Mouse (Mus musculus) embryonic facial prominence, embryonic 12.5 days (tissue): Measurements from ENCODE around the gene Cyp1a1. TPM values are rescaled to one million over a fixed set of nuclear protein-coding genes. Genes with fewer than 3 reads are reported as not detected.
A peak's percentile ranks its signal among the peaks of the same experiment; 100 is the strongest.

Source experiments
- ATAC-seq: fragments of 200-750 bp; cut with Nextera tagmentation; 2 replicates; pipeline ENCODE4 v1.8.0; 2017; ENCODE audit not compliant: insufficient number of reproducible peaks, insufficient read depth, low FRiP score, low TSS enrichment
- H3K27ac ChIP-seq: fragments of 300-500 bp; sonication (generic); 2 replicates; pipeline ENCODE4 v1.5.1; 2016; ENCODE audit warnings: mild to moderate bottlenecking
- H3K27me3 ChIP-seq: fragments of 300-500 bp; sonication (generic); 2 replicates; pipeline ENCODE4 v1.6.1; 2016; ENCODE audit warnings: mild to moderate bottlenecking, moderate library complexity
- H3K36me3 ChIP-seq: fragments of 300-500 bp; sonication (generic); 2 replicates; pipeline ENCODE4 v1.6.1; 2016; ENCODE audit warnings: mild to moderate bottlenecking
- H3K4me1 ChIP-seq: fragments of 300-500 bp; sonication (generic); 2 replicates; pipeline ENCODE4 v1.6.1; 2016
- H3K4me2 ChIP-seq: fragments of 300-500 bp; sonication (generic); replicated peaks from 2 replicates; pipeline ENCODE4 v1.6.1; 2016; ENCODE audit warnings: mild to moderate bottlenecking, moderate library complexity
- H3K4me3 ChIP-seq: fragments of 300-500 bp; sonication (generic); 2 replicates; pipeline ENCODE4 v1.5.1; 2016; ENCODE audit warnings: mild to moderate bottlenecking
- H3K9ac ChIP-seq: fragments of 300-500 bp; sonication (generic); 2 replicates; pipeline ENCODE4 v1.6.1; 2016; ENCODE audit warnings: mild to moderate bottlenecking, moderate library complexity
- H3K9me3 ChIP-seq: fragments of 300-500 bp; sonication (generic); 2 replicates; pipeline ENCODE4 v1.6.1; 2016; ENCODE audit warnings: mild to moderate bottlenecking, moderate library complexity
- WGBS: fragments of 180-500 bp; shearing (Covaris S2); methylation state at CpG from one replicate; pipeline ENCODE4 v1.1.7; 2016; 5-methylcytosine and 5-hydroxymethylcytosine counted together
- polyA plus RNA-seq: library from polyadenylated mRNA; unstranded; fragments of >200 nt; fragmentation: Nextera tagmentation; extraction: Ambion mirVana; gene quantifications from 2 replicates; pipeline ENCODE4 v1.2.1, GENCODE M21; 2016

Gene Cyp1a1
- polyA plus RNA-seq, 1 experiment from 2014 or later, result not detected

DNA sequence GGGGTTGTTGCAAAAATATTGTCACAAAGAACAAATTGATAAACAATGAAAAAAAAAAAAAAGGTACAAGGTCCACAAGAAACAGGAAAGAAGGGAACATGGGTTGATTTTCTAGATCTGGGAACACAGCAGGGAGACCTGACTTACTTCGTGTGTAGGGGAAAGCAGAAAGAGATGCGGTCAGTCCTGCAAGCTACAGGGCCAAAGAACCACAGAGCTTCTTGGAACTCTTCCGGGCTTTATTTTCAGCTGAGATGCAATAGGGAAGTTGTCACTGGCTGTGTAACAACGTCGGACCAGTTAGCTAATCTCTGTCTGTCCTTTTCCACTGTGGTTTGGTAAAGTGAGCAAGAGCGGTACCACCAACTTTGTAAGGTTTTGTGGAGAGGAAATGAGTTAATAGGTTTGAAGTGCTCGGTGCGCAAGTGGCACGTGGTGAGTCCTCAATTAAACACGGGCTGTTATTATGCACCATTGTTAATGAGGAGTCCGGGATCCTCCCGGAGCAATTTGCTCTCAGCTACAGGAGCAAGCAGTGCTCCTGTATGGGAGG lies 41.1 kb upstream of the Cyp1a1 start:
- H3K4me1 ChIP-seq, result peaks cover 39% of the 10 kb centered on the region
- no peak for ATAC-seq
- H3K27me3 ChIP-seq, result no peaks in the 10 kb centered on the region
- H3K36me3 ChIP-seq, result peaks cover 6% of the 10 kb centered on the region; the same call in 1 of the 2 replicates
- H3K4me2 ChIP-seq, result no peak overlapping the region
- H3K9ac ChIP-seq, result no peak overlapping the region
- no peaks in the 10 kb centered on the region for H3K9me3 ChIP-seq
- 67% methylated on average over 12 of the region's 12 CpGs for WGBS
- H3K27ac ChIP-seq, result no peak overlapping the region
- no peak overlapping the region for H3K4me3 ChIP-seq

DNA sequence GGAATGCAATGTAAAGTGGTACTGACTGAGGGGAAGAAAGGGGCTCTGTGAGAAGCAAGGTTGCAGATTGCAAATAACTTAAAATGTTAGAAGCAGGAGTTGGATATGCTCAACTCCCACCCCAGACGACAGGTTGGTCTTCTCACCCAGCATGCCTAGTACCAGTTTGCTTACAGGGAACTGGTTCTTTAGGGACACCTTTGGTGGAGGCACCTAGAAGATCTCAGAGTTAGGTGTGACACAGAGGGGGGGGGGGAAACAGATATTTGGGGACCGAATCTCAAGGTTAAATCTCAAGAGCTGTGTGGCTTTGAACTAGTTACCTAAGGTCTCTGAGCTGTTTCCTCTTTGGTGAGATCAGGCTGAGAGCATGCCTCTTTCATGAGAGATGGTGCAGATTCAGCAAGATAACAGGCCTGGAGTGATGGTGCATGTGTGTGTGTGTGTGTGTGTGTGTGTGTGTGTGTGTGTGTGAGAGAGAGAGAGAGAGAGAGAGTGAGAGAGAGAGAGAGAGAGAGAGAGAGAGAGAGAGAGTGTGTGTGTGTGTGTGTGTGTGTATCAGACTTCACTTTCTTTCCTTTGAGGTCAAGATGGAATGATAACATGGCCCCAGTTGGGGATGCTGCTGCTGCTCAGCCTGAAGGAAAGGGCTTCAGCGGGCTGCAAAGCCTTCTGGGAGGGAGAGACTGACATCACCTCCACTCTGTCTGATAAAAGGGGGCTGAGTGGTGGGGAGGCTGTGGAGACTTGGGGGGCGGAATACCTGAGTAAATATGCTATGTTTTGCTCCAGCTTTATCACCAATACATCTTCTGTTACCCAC lies 40.2 kb upstream of the Cyp1a1 start:
- peaks cover 31% of the 10 kb centered on the region for H3K4me1 ChIP-seq

DNA sequence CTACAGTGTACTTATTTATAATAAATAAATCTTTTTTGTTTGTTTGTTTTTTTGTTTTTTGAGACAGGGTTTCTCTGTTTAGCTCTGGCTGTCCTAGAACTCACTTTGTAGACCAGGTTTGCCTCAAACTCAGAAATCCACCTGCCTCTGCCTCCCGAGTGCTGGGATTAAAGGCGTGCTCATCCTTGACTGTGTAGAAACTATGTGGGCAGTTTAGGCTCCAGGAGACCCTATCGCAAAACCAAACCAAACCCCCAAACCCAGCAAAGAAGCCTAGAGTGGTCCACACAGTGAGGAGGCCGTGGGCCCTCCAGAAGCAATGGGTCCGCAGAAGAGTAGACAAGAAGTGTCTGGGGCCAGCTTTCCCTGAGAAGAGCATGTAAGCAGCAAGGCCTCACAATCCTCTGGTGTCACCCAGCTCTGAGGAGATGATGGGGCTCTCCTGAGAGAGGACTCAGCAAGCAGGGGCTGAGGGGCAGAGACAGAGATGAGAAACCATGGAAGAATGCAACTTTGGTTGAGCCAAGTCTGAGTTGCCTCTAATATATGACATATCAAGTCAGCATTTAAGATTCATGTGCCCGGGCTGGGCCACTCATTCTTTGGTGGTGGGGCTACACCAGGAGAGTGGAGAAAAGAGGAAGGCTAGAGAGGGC lies 37.5 kb upstream of the Cyp1a1 start:
- Histone ChIP-seq H3K27ac (no peak overlapping the region), H3K9ac (no peak overlapping the region), H3K9me3 (no peaks in the 10 kb centered on the region), H3K4me1 (peaks cover 13% of the 10 kb centered on the region), H3K27me3 (peaks cover 18% of the 10 kb centered on the region), H3K36me3 (no peaks in the 10 kb centered on the region), H3K4me2 (no peak overlapping the region), H3K4me3 (no peak overlapping the region)
- WGBS, result 88% methylated on average over 6 of the region's 6 CpGs
- ATAC-seq, result no peak

More for the DNA sequence above, 40.2 kb upstream of the Cyp1a1 start:
- WGBS, result 80% methylated on average over 4 of the region's 4 CpGs
- H3K4me3 ChIP-seq, result no peak overlapping the region
- H3K4me2 ChIP-seq, result no peak overlapping the region
- ATAC-seq, result no peak
- no peak overlapping the region for H3K27ac ChIP-seq
- no peaks in the 10 kb centered on the region for H3K36me3 ChIP-seq
- H3K27me3 ChIP-seq, result no peaks in the 10 kb centered on the region
- H3K9ac ChIP-seq, result no peak overlapping the region
- no peaks in the 10 kb centered on the region for H3K9me3 ChIP-seq

DNA sequence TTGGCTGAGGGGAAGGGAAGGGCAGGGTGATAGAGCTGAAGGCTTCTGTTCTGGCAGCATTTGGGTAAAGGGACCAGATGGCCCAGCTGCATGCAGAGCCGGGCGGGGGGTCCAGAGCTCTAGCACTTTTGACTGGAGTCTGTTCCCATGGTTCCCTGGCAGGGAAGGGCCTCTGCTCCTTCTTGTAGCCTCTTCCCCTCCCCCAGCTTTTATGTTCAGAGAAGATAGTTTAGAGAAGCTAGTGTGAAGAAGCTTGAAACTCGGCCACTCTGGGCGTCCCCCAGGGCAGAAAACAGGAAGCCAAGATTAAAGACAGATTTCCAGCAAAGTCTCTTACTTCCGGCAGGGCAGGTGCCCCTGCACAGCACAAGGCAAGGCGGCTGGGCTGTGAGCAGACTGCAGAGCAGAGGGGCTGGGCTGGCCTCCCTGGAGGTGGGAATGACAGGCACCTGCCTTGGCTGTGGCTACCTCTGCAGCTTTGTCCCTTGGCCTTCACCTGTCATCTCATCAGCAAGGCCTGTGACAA lies 36.9 kb upstream of the Cyp1a1 start:
- H3K27me3 ChIP-seq, result peaks cover 18% of the 10 kb centered on the region
- no peak overlapping the region for H3K4me3 ChIP-seq
- no peak overlapping the region for H3K4me2 ChIP-seq
- ATAC-seq, result no peak
- no peaks in the 10 kb centered on the region for H3K9me3 ChIP-seq
- H3K4me1 ChIP-seq, result peaks cover 14% of the 10 kb centered on the region
- WGBS, result 7% methylated on average over 6 of the region's 6 CpGs
- no peak overlapping the region for H3K27ac ChIP-seq
- no peak overlapping the region for H3K9ac ChIP-seq
- no peaks in the 10 kb centered on the region for H3K36me3 ChIP-seq

DNA sequence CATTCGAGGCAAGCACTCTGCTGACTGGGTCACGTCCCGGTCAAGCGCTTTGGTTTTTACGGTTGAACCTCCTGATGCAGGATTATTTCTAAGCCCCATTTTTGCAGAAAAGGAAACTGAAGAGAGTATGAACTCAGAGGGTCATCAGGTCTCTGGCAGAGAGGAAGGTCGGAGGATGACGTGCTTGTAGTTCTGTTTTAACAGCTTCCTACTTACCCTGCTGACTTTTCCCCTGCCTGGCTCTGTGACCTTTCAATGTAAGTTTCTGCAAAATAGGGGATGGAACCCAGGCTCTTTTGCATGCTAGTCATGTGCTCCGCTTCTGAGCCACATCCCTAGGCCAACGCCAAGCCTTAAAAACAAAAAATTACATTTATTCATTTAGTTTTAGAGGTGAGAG lies 35.4 kb upstream of the Cyp1a1 start:
- no peak overlapping the region for H3K27ac ChIP-seq
- H3K4me3 ChIP-seq, result no peak overlapping the region
- no peak overlapping the region for H3K4me2 ChIP-seq
- H3K9ac ChIP-seq, result no peak overlapping the region; the same call in 1 of the 2 replicates
- no peaks in the 10 kb centered on the region for H3K9me3 ChIP-seq
- H3K4me1 ChIP-seq, result peaks cover 17% of the 10 kb centered on the region
- peaks cover 18% of the 10 kb centered on the region for H3K27me3 ChIP-seq
- WGBS, result 64% methylated on average over 9 of the region's 9 CpGs
- H3K36me3 ChIP-seq, result no peaks in the 10 kb centered on the region
- no peak for ATAC-seq

DNA sequence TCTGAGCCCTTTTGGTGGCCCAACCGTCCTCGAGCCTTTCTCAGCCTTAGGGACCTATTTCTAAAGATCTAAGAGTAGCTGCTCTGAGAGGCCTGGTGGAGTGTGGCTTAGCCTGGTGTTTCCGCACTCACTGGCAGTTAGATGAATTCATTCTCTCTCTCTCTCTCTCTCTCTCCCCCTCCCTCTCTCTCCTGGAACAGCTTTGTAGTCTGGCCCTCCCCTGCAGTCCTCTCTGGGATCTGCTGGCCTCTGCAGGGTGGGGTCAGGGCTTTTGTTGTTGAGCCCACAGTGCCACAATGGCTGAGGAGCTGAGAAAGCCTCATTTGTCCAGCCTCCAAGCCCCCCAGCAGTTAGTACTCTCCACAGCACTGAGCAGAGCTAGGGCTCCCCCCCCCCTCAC lies 34.9 kb upstream of the Cyp1a1 start:
- WGBS, result 51% methylated on average over 3 of the region's 3 CpGs
- Histone ChIP-seq H3K36me3 (no peaks in the 10 kb centered on the region), H3K9me3 (no peaks in the 10 kb centered on the region), H3K27ac (no peak overlapping the region), H3K4me1 (peaks cover 17% of the 10 kb centered on the region), H3K4me3 (no peak overlapping the region), H3K27me3 (peaks cover 18% of the 10 kb centered on the region), H3K4me2 (no peak overlapping the region), H3K9ac (no peak overlapping the region)
- ATAC-seq, result no peak

DNA sequence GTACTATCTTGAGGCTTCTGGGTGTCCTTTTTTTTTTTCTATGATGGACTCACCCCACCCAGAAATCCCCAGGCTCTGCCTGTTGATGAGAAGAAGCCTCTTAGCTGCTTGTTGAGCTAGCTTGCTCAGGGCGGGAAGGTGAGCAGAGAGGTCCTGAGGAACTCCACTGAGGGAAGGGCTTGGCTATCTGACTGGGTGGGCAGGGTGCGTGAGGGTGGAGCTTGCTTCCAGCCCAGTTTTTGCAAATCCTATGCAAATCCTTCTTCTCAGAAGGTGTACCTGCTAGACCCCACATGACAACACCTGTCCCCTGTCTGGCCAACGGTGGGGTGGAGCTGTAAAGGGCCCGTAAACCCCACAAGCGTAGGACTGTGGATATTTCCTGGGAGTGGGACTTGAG lies 34.4 kb upstream of the Cyp1a1 start, which contains the start of gene Csk:
Csk (minus strand) TSS at position 349 of the 400 bp plus-strand sequence.
- Histone ChIP-seq H3K4me3 (no peak within 1 kb of the TSS), H3K4me2 (no peak within 1 kb of the TSS), H3K9ac (no peak within 1 kb of the TSS; the same call in 1 of the 2 replicates), H3K4me1 (peaks cover 17% of the 10 kb centered on the region), H3K27ac (no peak within 1 kb of the TSS), H3K9me3 (no peaks in the 10 kb centered on the region), H3K36me3 (no peaks in the 10 kb centered on the region), H3K27me3 (peaks cover 18% of the 10 kb centered on the region)
- no peak for ATAC-seq
- 52% methylated on average over 5 of the region's 5 CpGs for WGBS

DNA sequence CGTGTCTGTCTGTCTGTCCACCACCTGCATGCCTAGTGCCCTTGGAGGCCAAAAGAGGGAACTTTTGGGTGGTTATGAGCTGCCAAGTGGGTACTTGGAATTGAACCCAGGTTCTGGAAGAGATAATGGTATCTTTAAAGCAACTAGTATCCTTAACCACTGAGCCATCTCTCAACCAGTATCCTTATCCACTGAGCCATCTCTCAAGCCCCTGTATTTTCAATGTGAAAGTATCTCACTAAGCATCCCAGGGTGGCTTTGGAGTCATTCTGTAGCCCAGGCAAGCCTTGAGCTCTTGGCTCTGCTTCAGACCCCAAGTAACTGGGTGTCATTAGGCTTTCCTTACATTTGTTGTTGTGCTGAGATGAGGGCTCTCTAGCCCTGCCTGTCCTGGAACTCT lies 32.8 kb upstream of the Cyp1a1 start:
- Histone ChIP-seq H3K4me2 (no peak overlapping the region), H3K27ac (no peak overlapping the region), H3K27me3 (peaks cover 18% of the 10 kb centered on the region), H3K4me1 (peaks cover 17% of the 10 kb centered on the region), H3K4me3 (no peak overlapping the region), H3K36me3 (no peaks in the 10 kb centered on the region), H3K9ac (no peak overlapping the region), H3K9me3 (no peaks in the 10 kb centered on the region)
- ATAC-seq, result no peak
- WGBS, result 80% methylated on average over 1 of the region's 1 CpGs

DNA sequence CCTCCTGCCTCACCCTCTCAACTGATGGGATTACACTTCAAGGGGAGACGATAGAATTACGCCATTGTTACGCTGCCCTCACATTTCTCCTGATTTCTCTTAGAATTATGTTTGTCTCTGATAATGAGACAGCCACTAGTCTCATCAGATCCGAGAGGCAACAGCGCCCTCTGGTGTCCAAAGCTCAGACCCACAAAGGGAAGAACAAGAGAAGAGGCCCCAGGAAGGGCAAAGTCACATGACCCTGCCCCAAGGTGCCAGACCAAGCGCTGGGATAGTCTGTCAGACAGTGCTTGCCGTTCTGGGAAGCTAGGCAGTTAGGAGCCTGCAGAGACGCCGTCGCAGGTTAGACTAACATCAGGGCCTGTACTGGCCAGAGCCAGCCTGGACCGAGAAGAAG lies 32.0 kb upstream of the Cyp1a1 start:
- Histone ChIP-seq H3K4me1 (peaks cover 12% of the 10 kb centered on the region), H3K4me2 (peak overlapping the region; percentile 46), H3K27me3 (peaks cover 18% of the 10 kb centered on the region), H3K9me3 (no peaks in the 10 kb centered on the region), H3K27ac (no peak overlapping the region), H3K36me3 (no peaks in the 10 kb centered on the region), H3K4me3 (peak overlapping the region; percentile 14; the same call in 1 of the 2 replicates), H3K9ac (peak overlapping the region; percentile 34; the same call in 1 of the 2 replicates)
- ATAC-seq, result peak; percentile 49
- WGBS, result 4% methylated on average over 11 of the region's 11 CpGs

DNA sequence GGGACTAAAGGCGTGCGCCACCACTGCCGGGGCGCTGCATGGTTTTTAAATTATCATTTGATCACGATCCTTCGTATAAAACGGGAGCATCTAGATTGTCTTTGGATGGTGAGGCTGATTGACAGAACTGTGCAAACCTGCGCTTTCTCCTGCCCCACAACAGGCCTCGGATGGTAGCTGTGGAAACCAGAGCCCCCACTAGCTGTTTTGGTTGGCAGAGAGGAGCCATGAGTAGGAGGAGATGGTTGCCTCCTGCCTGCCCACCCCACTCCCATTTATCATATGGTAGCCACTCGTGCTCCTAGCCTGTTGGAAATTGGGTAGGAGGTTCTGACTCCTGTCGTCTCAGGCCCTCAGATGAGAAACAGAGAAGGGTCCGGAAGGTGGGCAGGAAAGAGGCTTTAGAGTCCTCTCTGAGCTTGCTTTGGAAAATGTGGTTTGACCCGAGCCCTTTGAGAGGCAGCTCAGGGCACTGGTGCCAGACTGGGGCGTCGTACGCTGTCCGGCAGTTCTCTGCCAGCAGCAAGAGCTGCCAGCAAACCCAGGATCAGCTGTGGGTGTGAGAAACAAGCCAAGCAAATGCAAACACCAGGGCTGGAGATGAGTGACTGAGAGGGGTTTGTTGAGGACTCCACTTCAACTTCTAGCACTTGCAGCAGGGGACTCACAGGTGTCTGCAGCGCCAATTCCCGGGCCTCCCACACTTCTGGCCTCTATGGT lies 30.9 kb upstream of the Cyp1a1 start:
- H3K36me3 ChIP-seq, result no peaks in the 10 kb centered on the region
- no peak overlapping the region for H3K27ac ChIP-seq
- H3K4me1 ChIP-seq, result 0 out of 2 replicates have a peak, but pooled peaks cover 6% of the 10 kb centered on the region
- whole genome bisulfite sequencing, result 83% methylated on average over 19 of the region's 19 CpGs
- ATAC-seq, result no peak
- H3K9me3 ChIP-seq, result no peaks in the 10 kb centered on the region
- H3K9ac ChIP-seq, result no peak overlapping the region
- no peak overlapping the region for H3K4me2 ChIP-seq
- peaks cover 18% of the 10 kb centered on the region for H3K27me3 ChIP-seq
- no peak overlapping the region for H3K4me3 ChIP-seq

DNA sequence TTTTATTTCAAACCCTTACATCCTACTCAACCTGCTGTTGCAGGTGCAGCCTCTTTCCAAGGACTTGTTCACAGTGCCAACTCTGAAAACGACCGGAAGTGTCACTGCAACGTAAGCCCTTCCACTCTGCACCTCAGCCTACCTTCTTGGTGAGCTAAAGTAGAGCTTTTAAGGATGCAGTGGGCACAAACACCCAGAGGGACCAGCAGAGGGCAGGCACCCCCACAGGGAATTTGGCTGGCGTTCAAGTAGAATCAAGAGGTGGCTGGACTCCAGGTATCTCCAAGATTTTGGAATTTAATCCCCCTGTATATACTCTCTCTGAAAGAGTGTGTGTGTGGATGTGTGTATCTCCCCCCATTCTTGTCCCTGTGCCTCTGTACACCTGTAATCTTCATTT lies 29.9 kb upstream of the Cyp1a1 start:
- no peak for ATAC-seq
- no peak overlapping the region for H3K9ac ChIP-seq
- no peaks in the 10 kb centered on the region for H3K36me3 ChIP-seq
- WGBS, result 51% methylated on average over 4 of the region's 4 CpGs
- 0 out of 2 replicates have a peak, but pooled peaks cover 6% of the 10 kb centered on the region for H3K4me1 ChIP-seq
- no peaks in the 10 kb centered on the region for H3K9me3 ChIP-seq
- H3K27ac ChIP-seq, result no peak overlapping the region
- H3K4me2 ChIP-seq, result no peak overlapping the region
- no peak overlapping the region for H3K4me3 ChIP-seq
- peaks cover 18% of the 10 kb centered on the region for H3K27me3 ChIP-seq
